Mouse (Mus musculus): ENCODE results near the gene Csnk2a2.

Csnk2a2 gene

GRCm38 (mm10) chr8:95490006-95490405, at the start of gene Csnk2a2:
Gene Csnk2a2 (minus strand): TSS chr8:95490039.
- DNase-seq (ENCODE audit: low spot score in 2 of 2) = no peak

GRCm38 (mm10) chr8:95539487-95539886, 49.6 kb upstream of the Csnk2a2 start:
- no peak for DNase-seq (ENCODE audit: low spot score in 2 of 2)

GRCm38 (mm10) chr8:95533584-95534387, 43.9 kb upstream of the Csnk2a2 start, which contains the start of gene Ccdc113:
Gene Ccdc113 (plus strand): TSS chr8:95534085.
- peak; percentile 53 to 63 for DNase-seq (ENCODE audit: low spot score in 2 of 2)

GRCm38 (mm10) chr8:95532206-95532605, 42.4 kb upstream of the Csnk2a2 start:
- DNase-seq (ENCODE audit: low spot score in 2 of 2) = no peak

- no peak for DNase-seq (ENCODE audit: low spot score in 2 of 2)
Observed at GRCm38 (mm10) chr8:95528750-95529310, 39.0 kb upstream of the Csnk2a2 start.

- no peak for DNase-seq (ENCODE audit: low spot score in 2 of 2)
Observed at GRCm38 (mm10) chr8:95528194-95528593, 38.4 kb upstream of the Csnk2a2 start.

GRCm38 (mm10) chr8:95523991-95524390, 34.2 kb upstream of the Csnk2a2 start:
- no peak for DNase-seq (ENCODE audit: low spot score in 2 of 2)

- DNase-seq (ENCODE audit: low spot score in 2 of 2) = peak in 1 of 2 experiments; percentile 46
Observed at GRCm38 (mm10) chr8:95516928-95517327, 27.1 kb upstream of the Csnk2a2 start.

GRCm38 (mm10) chr8:95513219-95513618, 23.4 kb upstream of the Csnk2a2 start:
- no peak for DNase-seq (ENCODE audit: low spot score in 2 of 2)

GRCm38 (mm10) chr8:95512257-95512656, 22.4 kb upstream of the Csnk2a2 start:
- DNase-seq (ENCODE audit: low spot score in 2 of 2) = no peak

- DNase-seq (ENCODE audit: low spot score in 2 of 2) = no peak
Observed at GRCm38 (mm10) chr8:95506245-95506644, 16.4 kb upstream of the Csnk2a2 start.

- DNase-seq (ENCODE audit: low spot score in 2 of 2) = peak in 1 of 2 experiments; percentile 50
Observed at GRCm38 (mm10) chr8:95505606-95506005, 15.8 kb upstream of the Csnk2a2 start.

- DNase-seq (ENCODE audit: low spot score in 2 of 2) = no peak
Observed at GRCm38 (mm10) chr8:95504835-95505234, 15.0 kb upstream of the Csnk2a2 start.

- DNase-seq (ENCODE audit: low spot score in 2 of 2) = no peak
Observed at GRCm38 (mm10) chr8:95502431-95502830, 12.6 kb upstream of the Csnk2a2 start.

GRCm38 (mm10) chr8:95500436-95500835, 10.6 kb upstream of the Csnk2a2 start:
- DNase-seq (ENCODE audit: low spot score in 2 of 2) = no peak

- no peak for DNase-seq (ENCODE audit: low spot score in 2 of 2)
Observed at GRCm38 (mm10) chr8:95499266-95500064, 9.6 kb upstream of the Csnk2a2 start.

GRCm38 (mm10) chr8:95497821-95498220, 8.0 kb upstream of the Csnk2a2 start:
- no peak for DNase-seq (ENCODE audit: low spot score in 2 of 2)

GRCm38 (mm10) chr8:95496420-95496819, 6.6 kb upstream of the Csnk2a2 start:
- no peak for DNase-seq (ENCODE audit: low spot score in 2 of 2)

GRCm38 (mm10) chr8:95495444-95495843, 5.6 kb upstream of the Csnk2a2 start:
- no peak for DNase-seq (ENCODE audit: low spot score in 2 of 2)

- DNase-seq (ENCODE audit: low spot score in 2 of 2) = no peak
Observed at GRCm38 (mm10) chr8:95492057-95492456, 2.2 kb upstream of the Csnk2a2 start.

- peak; percentile 57 to 59 for DNase-seq (ENCODE audit: low spot score in 2 of 2)
Observed at GRCm38 (mm10) chr8:95488698-95489332, 1.0 kb downstream of the Csnk2a2 start.

All from right cerebral cortex, postnatal 36 days (tissue).